Mouse (Mus musculus) embryonic fibroblast, embryonic 13.5 days (primary cell): ENCODE data around the gene Atxn7l2.

Experiments
- CTCF ChIP-seq: IDR thresholded peaks from 2 replicates; pipeline ENCODE4 v1.5.1; 2011; ENCODE audit warnings: mild to moderate bottlenecking, control low read depth, low read length, moderate library complexity, borderline replicate concordance; ENCODE audit not compliant: insufficient read depth
- POLR2A ChIP-seq: IDR thresholded peaks from 2 replicates; pipeline ENCODE4 v1.6.1; 2011; ENCODE audit warnings: low read depth, mild to moderate bottlenecking, control low read depth, low read length, moderate library complexity

DNA sequence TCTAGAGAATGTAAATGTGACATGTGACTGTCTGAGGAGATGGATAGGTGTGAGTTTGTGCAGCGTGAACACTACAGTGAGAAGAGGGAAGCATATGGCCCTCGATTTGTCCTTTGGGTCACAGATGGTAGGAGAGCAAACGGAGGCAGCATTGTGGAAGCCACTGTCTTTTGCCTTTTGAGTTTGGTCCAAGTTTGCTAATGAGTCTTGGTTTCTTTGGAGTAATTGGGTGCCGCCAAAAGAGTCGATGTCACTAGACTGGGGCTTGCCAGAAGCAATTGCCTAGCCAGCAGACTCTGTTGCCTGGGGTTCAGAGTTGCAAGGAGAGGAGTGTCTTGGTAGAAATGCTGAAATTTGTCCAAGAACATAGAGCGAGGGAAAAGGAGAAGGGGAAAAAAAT lies 1.1 kb upstream of the Atxn7l2 start:
- TF ChIP-seq POLR2A (no peak), CTCF (no peak)
